Mouse (Mus musculus): ENCODE measurements around the gene Iqcf3. TPM values are rescaled to one million over a fixed set of nuclear protein-coding genes. Genes with fewer than 3 reads are reported as not detected.

Iqcf3 gene
- total and polyA plus RNA-seq, 2 experiments from 2014 or later, result not detected

- TF ChIP-seq CTCF (IDR thresholded peaks at IDR 0.05; ENCODE audit: low read depth), result no peak
- DNase-seq (ENCODE audit: low spot score) (peak; percentile 40), ATAC-seq (no peak)
- peak overlapping the region; percentile 93; the same call in 1 of the 2 replicates for H3K27ac ChIP-seq
- no peak overlapping the region for H3K4me2 ChIP-seq (ENCODE audit: low read depth, low read length)
- no peak overlapping the region for H3K4me3 ChIP-seq (ENCODE audit: low read length)
- WGBS, result 62% methylated on average over 21 of the region's 21 CpGs
- H3K9me3 ChIP-seq (ENCODE audit: low read length), result no peaks in the 10 kb centered on the region
- H3K9ac ChIP-seq (replicated peaks; ENCODE audit: low read length), result no peak overlapping the region
- H3K4me1 ChIP-seq (ENCODE audit: insufficient read depth, low read length), result peaks cover 17% of the 10 kb centered on the region
- peaks cover 10% of the 10 kb centered on the region for H3K36me3 ChIP-seq (ENCODE audit: insufficient read depth, low read length)
- no peaks in the 10 kb centered on the region for H3K27me3 ChIP-seq (ENCODE audit: insufficient read depth, low read length)
These were observed 98.0 kb downstream of the Iqcf3 start for GRCm38 (mm10) chr9:106463122-106464063.

GRCm38 (mm10) chr9:106462430-106462800 lies 99.0 kb downstream of the Iqcf3 start:
- no peak for DNase-seq (ENCODE audit: low spot score)
- Histone ChIP-seq H3K4me3 (ENCODE audit: low read length) (no peak overlapping the region), H3K4me2 (ENCODE audit: low read depth, low read length) (no peak overlapping the region), H3K9me3 (ENCODE audit: low read length) (no peaks in the 10 kb centered on the region), H3K27ac (no peak overlapping the region), H3K36me3 (ENCODE audit: insufficient read depth, low read length) (peaks cover 10% of the 10 kb centered on the region), H3K4me1 (ENCODE audit: insufficient read depth, low read length) (peaks cover 26% of the 10 kb centered on the region), H3K27me3 (ENCODE audit: insufficient read depth, low read length) (no peaks in the 10 kb centered on the region), H3K9ac (replicated peaks; ENCODE audit: low read length) (no peak overlapping the region)
- 85% methylated on average over 12 of the region's 12 CpGs for WGBS
- no peak for ATAC-seq
- no peak for TF ChIP-seq CTCF (IDR thresholded peaks at IDR 0.05; ENCODE audit: low read depth)

- 72% methylated on average over 16 of the region's 16 CpGs for WGBS
- Histone ChIP-seq H3K27ac (no peak overlapping the region), H3K36me3 (ENCODE audit: insufficient read depth, low read length) (peaks cover 10% of the 10 kb centered on the region), H3K9ac (replicated peaks; ENCODE audit: low read length) (no peak overlapping the region), H3K4me2 (ENCODE audit: low read depth, low read length) (no peak overlapping the region), H3K27me3 (ENCODE audit: insufficient read depth, low read length) (no peaks in the 10 kb centered on the region), H3K4me1 (ENCODE audit: insufficient read depth, low read length) (peaks cover 31% of the 10 kb centered on the region), H3K4me3 (ENCODE audit: low read length) (no peak overlapping the region), H3K9me3 (ENCODE audit: low read length) (no peaks in the 10 kb centered on the region)
- DNase-seq (ENCODE audit: low spot score) (no peak), ATAC-seq (no peak)
- no peak for TF ChIP-seq CTCF (IDR thresholded peaks at IDR 0.05; ENCODE audit: low read depth)
These were observed 99.6 kb downstream of the Iqcf3 start for GRCm38 (mm10) chr9:106461641-106462429.

- peaks cover 10% of the 10 kb centered on the region for H3K36me3 ChIP-seq (ENCODE audit: insufficient read depth, low read length)
- H3K4me2 ChIP-seq (ENCODE audit: low read depth, low read length), result no peak overlapping the region
- no peak for TF ChIP-seq CTCF (IDR thresholded peaks at IDR 0.05; ENCODE audit: low read depth)
- no peaks in the 10 kb centered on the region for H3K27me3 ChIP-seq (ENCODE audit: insufficient read depth, low read length)
- DNase-seq (ENCODE audit: low spot score) (no peak), ATAC-seq (no peak)
- no peaks in the 10 kb centered on the region for H3K9me3 ChIP-seq (ENCODE audit: low read length)
- no peak overlapping the region for H3K9ac ChIP-seq (replicated peaks; ENCODE audit: low read length)
- no peak overlapping the region for H3K27ac ChIP-seq
- H3K4me3 ChIP-seq (ENCODE audit: low read length), result no peak overlapping the region
- H3K4me1 ChIP-seq (ENCODE audit: insufficient read depth, low read length), result peaks cover 37% of the 10 kb centered on the region
- 92% methylated on average over 9 of the region's 9 CpGs for WGBS
These were observed 100.4 kb downstream of the Iqcf3 start for GRCm38 (mm10) chr9:106461026-106461415.

- no peaks in the 10 kb centered on the region for H3K27me3 ChIP-seq (ENCODE audit: insufficient read depth, low read length)
- ATAC-seq (no peak), DNase-seq (ENCODE audit: low spot score) (no peak)
- H3K4me1 ChIP-seq (ENCODE audit: insufficient read depth, low read length), result peaks cover 38% of the 10 kb centered on the region
- H3K9me3 ChIP-seq (ENCODE audit: low read length), result no peaks in the 10 kb centered on the region
- 65% methylated on average over 18 of the region's 18 CpGs for WGBS
- H3K27ac ChIP-seq, result no peak overlapping the region
- TF ChIP-seq CTCF (IDR thresholded peaks at IDR 0.05; ENCODE audit: low read depth), result no peak
- H3K36me3 ChIP-seq (ENCODE audit: insufficient read depth, low read length), result peaks cover 10% of the 10 kb centered on the region
- no peak overlapping the region for H3K4me3 ChIP-seq (ENCODE audit: low read length)
- no peak overlapping the region; the same call in 1 of the 2 replicates for H3K9ac ChIP-seq (replicated peaks; ENCODE audit: low read length)
- no peak overlapping the region for H3K4me2 ChIP-seq (ENCODE audit: low read depth, low read length)
These were observed 100.9 kb downstream of the Iqcf3 start for GRCm38 (mm10) chr9:106460401-106461025.

- Histone ChIP-seq H3K27ac (no peak overlapping the region), H3K4me3 (ENCODE audit: low read length) (no peak overlapping the region), H3K9ac (replicated peaks; ENCODE audit: low read length) (no peak overlapping the region; the same call in 1 of the 2 replicates), H3K4me2 (ENCODE audit: low read depth, low read length) (no peak overlapping the region), H3K36me3 (ENCODE audit: insufficient read depth, low read length) (peaks cover 10% of the 10 kb centered on the region), H3K9me3 (ENCODE audit: low read length) (no peaks in the 10 kb centered on the region), H3K4me1 (ENCODE audit: insufficient read depth, low read length) (peaks cover 37% of the 10 kb centered on the region), H3K27me3 (ENCODE audit: insufficient read depth, low read length) (no peaks in the 10 kb centered on the region)
- 74% methylated on average over 15 of the region's 15 CpGs for WGBS
- no peak for TF ChIP-seq CTCF (IDR thresholded peaks at IDR 0.05; ENCODE audit: low read depth)
- DNase-seq (ENCODE audit: low spot score), result no peak
- ATAC-seq, result no peak
These were observed 101.5 kb downstream of the Iqcf3 start for GRCm38 (mm10) chr9:106459946-106460345.

Data from hindbrain, postnatal 0 days (tissue).